Mouse (Mus musculus) MEL-GATA-1-ER (cell line): ENCODE results near the gene Atmin.

ENCODE experiments used
- DNase-seq: peaks from one replicate; pipeline ENCODE4 v3.0.0-alpha.2; 2012; ENCODE audit warnings: low read depth; ENCODE audit errors: extremely low read depth

Gene Atmin

DNA sequence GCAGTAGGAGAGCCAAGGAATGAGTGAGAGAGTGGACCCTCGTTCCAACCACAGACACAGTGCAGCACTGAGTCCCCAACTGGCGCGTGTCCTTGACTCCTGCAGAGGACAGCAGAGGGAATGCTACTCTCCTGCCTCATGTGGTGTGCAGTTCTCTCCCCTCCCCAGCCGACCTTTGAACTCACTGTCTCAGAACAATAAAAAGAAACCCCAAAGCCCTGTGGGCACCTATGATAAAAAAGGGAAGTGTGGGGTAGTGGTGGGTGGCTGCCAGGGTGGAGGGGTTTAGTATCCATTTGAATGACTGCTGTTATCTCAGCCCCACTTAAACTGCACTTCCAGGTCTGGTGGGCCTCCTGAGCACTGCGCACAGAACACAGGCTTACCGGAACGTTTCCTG lies 4.4 kb downstream of the Atmin start:
- DNase-seq: peak; percentile 63

DNA sequence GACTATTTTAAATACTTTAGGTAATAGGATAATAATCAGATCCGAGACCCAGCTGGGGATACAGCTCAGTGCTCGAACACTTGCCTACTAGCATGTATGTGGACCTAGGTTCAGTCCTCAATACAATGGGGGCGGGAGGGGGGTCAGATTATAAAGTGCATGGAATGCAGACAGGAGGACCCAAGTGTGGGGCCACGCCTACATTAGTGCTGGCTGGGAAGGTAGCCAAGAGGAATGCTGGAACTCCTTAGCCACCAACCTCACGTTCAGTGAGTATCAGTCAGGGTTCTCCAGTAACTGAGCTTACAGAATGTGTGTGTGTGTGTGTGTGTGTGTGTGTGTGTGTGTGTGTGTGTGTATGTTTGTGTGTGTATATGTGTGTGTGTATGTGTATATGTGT lies 8.2 kb downstream of the Atmin start:
- no peak for DNase-seq

DNA sequence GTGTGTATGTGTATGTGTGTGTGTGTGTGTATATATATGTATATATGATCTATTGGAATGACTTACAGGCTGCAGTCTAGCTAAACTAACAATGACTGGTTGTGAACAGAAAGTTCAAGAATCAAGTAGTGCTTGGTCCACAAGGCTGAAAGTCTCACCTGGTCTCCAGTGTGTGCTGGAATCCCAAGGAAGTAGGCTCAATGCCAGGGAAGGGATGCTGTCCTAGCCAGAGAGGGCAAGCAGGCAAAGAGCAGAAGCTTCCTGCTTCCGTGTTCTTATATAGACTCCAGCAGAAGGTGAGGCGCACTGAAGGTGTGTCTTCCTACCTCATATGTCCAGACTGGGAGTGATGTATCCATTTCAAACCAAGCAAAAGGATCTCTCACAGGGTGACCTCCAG lies 8.6 kb downstream of the Atmin start:
- DNase-seq: no peak

DNA sequence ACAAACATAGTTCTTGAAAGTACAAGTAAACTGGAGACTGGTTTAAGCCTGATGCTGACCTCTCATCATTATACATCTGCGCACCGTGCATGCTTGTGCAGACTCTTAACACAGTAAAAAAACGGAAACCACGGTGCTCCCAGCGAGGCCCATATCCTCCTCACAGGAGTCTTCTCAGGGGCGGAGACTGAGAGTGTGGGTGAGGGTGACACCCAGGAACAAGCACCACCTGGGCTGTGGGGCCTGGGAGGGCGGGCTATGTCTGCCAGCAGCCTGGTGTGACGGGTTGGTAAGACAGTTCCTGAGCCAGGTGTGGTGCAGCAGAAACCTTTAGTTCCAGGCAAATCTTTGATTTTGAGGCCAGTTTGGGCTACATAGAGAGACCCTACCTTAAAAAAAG lies 9.2 kb downstream of the Atmin start:
- DNase-seq: no peak

DNA sequence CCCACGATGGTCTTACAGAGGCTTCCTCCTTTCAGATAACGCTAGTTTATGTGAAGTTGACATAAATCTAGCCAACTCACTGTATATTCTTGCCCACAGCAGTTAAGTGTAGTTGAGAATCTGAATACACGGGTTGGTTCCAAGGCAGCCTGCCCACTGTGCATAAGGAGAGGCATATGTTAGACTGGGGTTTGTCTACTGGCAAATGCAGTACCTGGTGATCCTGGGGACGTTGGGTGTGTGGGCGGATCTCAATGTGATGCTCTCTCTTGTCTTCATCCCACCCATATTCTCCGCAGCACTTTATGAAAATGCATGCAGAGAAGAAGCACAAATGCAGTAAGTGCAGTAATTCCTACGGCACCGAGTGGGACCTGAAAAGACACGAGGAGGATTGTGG lies 11.2 kb downstream of the Atmin start:
- no peak for DNase-seq

DNA sequence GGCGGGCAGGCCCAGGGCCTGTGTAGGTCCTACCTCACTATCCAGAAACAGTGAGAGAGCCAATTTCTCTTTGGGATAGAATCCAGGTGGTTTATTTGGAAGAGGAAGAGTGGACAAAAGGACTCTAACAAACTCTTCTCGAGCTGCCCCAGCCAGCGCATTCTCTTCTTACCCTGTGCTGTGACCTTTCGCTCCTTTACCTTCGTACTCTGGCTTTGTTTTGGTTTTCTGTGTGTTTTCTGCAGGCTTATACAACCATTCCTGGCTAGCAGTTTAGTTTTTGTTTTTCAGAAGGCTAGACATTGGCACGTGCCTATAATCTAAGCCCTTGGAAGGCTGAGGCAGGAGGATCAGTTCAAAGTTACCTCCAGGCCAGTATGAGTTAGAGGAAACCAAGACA lies 26.3 kb downstream of the Atmin start:
- no peak for DNase-seq

DNA sequence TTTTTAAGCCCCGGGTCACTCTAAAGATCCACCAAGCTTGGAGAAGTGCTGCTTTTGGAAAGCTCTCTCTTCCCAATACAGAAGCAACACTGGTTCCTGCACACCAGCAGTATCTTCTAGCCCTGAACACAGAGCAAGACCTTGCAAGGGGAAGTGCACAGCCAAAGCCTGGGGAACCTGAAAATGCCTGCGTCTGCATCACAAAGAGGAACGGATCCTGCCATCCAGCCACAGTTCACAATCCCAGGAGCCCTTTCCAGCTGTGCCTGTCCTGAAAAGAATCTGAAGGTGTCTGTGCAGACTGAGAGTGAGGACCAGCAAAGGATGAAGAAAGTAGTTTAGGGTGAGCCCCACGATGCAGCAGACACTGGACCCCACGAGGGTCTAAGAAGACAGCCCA lies 31.9 kb downstream of the Atmin start:
- DNase-seq: no peak

DNA sequence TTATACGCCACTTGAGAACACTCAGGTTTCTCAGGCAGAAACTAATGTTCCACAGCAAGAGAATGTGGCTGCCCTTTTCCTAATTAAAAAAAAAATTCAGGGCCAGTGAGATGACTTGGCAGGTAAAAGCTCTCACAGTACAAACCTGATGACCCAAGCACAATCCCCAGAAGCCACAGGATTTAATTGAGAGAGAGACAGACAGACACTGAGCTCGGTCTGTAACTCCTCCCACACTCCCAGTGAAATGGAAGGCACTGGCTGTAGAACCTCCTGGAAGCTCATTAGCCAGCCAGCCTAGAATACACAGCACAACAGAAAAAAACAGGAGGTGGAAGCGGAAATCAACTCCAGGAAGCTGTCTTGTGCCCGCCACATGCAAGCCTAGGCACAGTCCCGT lies 32.4 kb downstream of the Atmin start:
- DNase-seq: no peak

DNA sequence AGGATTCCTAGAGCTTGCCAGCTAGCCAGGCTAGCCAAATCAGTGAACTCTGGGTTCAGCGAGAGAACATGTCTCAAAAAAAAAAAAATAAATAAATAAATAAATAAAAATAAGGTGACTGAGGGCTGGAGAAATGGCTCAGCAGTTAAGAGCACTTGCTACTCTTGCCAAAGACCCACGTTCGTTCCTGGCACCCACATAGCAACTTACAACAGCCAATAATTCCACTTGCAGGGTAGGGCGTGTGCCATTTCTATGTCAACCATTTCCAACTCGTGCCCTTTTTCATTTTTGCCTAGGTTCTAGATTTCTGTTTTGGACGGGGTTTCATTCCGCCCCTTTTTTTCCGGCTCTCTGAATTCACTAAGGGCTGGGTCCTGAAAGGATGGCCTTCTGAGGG lies 34.9 kb downstream of the Atmin start:
- DNase-seq: no peak

DNA sequence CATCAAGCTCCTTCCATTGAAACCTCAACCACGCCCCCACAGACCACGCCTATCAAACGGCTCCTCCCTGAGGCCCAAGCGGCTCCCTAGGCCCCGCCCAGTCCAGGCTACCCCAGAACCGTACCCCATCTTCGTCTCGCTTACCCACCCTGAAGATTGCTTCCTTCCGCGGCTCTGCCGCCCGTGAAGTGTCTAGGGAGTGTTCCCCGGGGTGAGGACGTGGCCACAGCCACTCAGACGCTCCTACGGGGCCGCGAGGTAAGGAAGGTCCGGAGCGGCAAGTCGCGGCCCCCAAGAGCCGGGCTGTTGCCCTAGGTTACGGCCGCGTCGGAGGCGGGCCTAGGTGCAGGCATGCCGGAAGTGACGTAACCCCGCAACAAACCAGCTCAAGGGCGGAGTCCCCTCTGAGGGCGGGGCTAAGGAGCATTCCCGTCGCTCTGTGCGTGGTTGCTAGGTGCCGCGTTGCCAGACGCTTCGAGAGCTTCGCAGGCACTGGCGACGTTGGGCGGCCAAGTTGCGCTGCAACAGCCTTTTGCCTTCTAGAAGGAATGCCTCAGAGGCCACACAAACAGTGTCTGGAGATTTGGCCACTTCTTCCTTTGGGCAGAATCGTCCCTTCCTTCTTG lies 35.6 kb downstream of the Atmin start, which contains the start of gene 1700030J22Rik:
TSS of gene 1700030J22Rik (minus strand) at position 329 of the 626 bp plus-strand sequence.
- DNase-seq: peak; percentile 87

DNA sequence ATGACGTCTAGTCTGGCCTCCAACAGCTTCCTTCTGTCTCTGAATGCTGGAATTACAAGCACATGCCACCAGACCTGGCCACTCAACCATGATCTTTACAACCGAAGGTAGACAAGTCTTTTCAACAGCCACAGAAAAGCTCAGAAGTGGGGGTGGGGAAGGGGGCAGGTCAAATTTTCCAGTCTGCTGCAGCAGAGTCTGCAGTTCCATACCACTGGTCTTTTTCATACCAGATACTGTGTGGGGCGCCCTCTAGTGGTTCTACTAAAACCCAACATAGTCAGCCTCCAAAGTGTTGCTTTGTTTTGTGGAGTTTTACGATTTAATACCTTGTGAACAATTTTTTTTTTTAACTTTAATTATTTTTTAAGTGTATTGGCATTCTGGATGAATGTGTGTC lies 36.9 kb downstream of the Atmin start:
- DNase-seq: peak; percentile 44

DNA sequence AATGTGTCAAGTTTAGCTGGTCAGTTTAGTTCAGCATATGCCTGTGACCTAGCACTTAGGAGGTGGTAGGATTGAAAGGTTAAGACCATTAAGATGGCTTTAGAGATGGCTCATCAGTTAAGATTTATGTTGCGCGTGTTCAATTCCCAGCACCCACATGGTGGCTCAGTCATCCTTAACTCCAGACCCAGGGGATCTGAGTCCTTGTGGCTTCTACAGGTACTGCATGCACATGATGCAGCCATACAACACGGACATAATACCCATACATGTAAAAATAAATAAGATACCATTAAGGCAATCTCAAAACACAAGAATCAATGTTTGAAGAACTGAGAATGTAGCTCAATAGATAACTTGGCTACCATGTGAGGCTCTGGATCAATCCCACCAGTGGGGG lies 46.6 kb downstream of the Atmin start:
- no peak for DNase-seq

DNA sequence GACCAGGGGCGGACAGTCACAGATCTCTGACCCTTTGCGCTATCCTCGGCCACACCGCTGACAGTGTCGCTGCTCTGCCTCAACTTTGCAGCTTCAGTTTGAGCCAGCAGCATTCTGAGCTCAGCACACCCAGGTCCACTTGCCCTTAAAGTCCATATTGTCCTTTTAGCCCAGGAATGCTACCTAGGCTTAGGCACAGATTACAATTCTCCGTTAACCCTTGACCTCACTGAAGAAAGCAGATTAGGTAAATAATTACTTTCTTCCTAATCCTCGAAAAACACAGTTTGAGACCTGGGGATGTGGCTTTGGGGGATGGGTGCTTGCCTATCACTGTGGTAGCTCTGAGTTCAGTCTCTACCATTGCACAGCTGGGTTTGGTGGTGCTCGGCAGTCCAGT lies 48.0 kb downstream of the Atmin start:
- DNase-seq: no peak

DNA sequence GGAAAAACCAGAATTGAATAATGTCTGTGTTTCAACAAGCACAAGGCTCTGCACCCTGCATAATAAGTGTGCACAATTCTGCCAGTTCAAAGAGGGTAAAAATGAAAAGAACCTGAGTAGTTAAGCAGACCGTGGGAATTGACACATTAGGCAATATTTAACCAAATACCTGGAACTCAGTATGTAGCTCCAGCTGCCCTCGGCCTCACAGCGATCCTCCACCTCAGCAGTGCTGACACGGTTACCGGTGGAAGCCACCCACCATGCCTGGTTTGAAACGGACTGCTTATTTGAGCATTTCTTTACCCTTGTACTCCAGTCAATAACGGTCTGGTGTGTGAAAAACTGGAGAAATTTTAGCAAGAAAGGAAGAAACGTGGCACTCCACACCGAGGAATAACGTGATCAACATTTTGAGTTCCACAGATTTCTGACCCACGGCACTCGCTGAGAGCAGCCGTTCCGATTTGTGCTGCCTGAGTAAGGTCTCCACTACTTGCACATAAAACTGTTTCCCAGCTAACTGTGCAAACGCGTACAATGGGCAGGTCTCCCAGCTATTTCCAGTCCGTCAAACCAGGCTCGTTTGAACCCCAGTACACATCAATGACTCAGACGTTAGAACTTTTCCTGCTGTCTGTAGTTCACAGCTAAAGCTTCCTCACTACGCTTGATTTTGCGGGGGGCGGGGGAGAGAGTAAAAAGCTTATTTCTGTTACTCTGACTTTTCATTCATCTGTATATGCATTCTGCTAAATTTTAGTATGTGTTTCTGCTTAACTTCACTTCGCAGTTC lies 49.2 kb downstream of the Atmin start:
- peak; percentile 38 for DNase-seq

DNA sequence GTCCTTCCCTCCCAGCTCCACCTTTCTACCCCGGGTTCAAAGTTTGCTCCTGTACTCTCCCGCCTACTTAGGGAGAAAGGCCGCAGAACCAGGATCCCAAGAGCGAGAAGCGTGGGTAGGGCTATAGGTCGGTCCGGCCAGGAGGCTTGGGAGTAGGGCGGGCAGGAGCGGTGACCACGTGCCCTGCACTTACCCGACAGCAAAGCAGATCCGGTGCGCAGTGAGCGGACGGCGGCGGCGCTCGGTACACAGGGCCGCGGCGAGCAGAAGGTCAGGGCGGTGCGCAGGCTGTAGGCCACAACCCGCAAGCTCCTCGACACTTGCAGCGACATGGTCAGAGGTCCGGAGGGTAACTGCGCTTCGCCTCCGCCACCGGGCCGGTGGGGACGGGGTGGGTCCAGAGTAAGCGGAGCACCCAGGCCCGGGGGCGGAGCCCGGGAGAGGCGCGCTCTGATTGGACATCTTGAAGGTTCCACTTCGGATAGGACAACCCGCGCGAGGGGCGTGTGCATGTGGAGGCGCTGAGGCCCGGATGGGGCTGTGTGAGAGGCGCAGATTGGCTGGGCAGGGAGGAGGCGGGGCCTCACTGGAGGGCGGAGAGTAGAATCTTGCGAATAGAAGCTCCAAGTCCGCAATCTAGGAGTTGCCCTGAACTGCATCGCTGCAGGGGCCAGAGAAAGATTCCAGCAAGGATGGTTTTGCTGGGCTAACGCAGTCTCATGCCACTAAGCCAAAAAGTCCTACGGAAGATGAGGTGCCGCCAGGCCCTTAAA lies 50.1 kb downstream of the Atmin start, which contains the start of gene Gcsh:
TSS of gene Gcsh (minus strand) at position 443 of the 773 bp plus-strand sequence.
- peak; percentile 95 for DNase-seq

DNA sequence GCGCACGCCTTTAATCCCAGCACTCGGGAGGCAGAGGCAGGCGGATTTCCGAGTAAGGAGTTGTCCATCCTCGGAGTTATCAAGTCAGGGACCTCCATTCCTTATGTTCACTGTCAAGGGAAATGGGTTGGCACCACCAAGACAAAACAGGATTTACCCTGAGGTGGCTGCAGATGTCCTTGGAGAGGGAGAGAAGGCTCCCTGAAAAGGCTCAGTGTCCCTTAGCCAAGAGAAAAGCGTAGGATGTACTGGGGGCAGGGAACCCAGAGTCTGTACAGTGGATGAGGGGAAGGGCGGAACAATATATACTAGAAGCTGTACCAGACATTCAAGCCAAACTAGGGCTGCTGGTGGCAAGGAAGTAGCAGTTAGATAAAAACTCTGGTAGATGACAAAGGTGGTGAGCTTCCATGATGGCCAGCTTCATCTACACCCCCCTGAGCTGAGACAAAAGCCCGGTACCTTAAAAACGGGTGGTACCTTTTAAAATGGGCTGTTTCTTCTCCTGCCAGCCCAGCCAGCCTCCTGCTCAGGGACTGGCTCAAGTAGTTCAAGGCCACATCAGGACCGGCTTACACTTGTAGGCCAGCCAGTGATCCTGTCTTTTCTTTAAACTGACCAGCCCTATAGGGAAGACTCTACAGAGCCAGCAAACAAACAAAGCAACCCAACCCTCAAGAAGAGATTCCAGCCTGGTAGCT lies 51.0 kb downstream of the Atmin start:
- no peak for DNase-seq
